Mouse (Mus musculus) heart, embryonic 11.5 days (tissue): ENCODE measurements around the gene Efnb1. TPM values are rescaled to one million over a fixed set of nuclear protein-coding genes. Genes with fewer than 3 reads are reported as not detected.
A peak's percentile ranks its signal among the peaks of the same experiment; 100 is the strongest.

Experiments used
- ATAC-seq: fragments of 200-750 bp; cut with Nextera tagmentation; replicated peaks from 2 replicates; pipeline ENCODE4 v1.8.0; 2017; ENCODE audit warnings: moderate library complexity; ENCODE audit not compliant: insufficient number of reproducible peaks, low FRiP score, low TSS enrichment
- H3K27ac ChIP-seq: fragments of 300-500 bp; sonication (generic); 2 replicates; pipeline ENCODE4 v1.5.1; 2014; ENCODE audit warnings: mild to moderate bottlenecking, low read depth, low read length
- H3K27me3 ChIP-seq: fragments of 300-500 bp; sonication (generic); 2 replicates; pipeline ENCODE4 v1.6.1; 2014; ENCODE audit warnings: mild to moderate bottlenecking, low read length, mixed read lengths; ENCODE audit not compliant: control insufficient read depth, insufficient read depth
- H3K36me3 ChIP-seq: fragments of 300-500 bp; sonication (generic); 2 replicates; pipeline ENCODE4 v1.6.1; 2014; ENCODE audit warnings: mild to moderate bottlenecking, low read length, moderate library complexity, mixed read lengths; ENCODE audit not compliant: control insufficient read depth, insufficient read depth
- H3K4me1 ChIP-seq: fragments of 300-500 bp; sonication (generic); 2 replicates; pipeline ENCODE4 v1.6.1; 2014; ENCODE audit warnings: low read length; ENCODE audit not compliant: control insufficient read depth, insufficient read depth
- H3K4me2 ChIP-seq: fragments of 300-500 bp; sonication (generic); 2 replicates; pipeline ENCODE4 v1.6.1; 2014; ENCODE audit warnings: mild to moderate bottlenecking, moderate library complexity
- H3K4me3 ChIP-seq: fragments of 300-500 bp; sonication (generic); 2 replicates; pipeline ENCODE4 v1.5.1; 2014; ENCODE audit warnings: low read depth, low read length
- H3K9ac ChIP-seq: fragments of 300-500 bp; sonication (generic); 2 replicates; pipeline ENCODE4 v1.6.1; 2014; ENCODE audit warnings: mild to moderate bottlenecking, low read depth, low read length, moderate library complexity
- H3K9me3 ChIP-seq: fragments of 300-500 bp; sonication (generic); replicated peaks from 2 replicates; pipeline ENCODE4 v1.6.1; 2016; ENCODE audit warnings: low read length; ENCODE audit not compliant: control insufficient read depth
- WGBS: fragments of 180-500 bp; shearing (Covaris S2); extraction: QIAGEN DNeasy Blood & Tissue Kit; methylation state at CpG from one replicate; pipeline ENCODE4 v1.1.7; 2014; ENCODE audit not compliant: insufficient replicate concordance; 5-methylcytosine and 5-hydroxymethylcytosine counted together
- polyA plus RNA-seq: library from polyadenylated mRNA; unstranded; fragments of >200 nt; fragmentation: Nextera tagmentation; extraction: Ambion mirVana; gene quantifications from 2 replicates; pipeline ENCODE4 v1.2.1, GENCODE M21; 2014

The Efnb1 gene
- polyA plus RNA-seq, 1 experiment from 2014 or later = 16.0 TPM

DNA sequence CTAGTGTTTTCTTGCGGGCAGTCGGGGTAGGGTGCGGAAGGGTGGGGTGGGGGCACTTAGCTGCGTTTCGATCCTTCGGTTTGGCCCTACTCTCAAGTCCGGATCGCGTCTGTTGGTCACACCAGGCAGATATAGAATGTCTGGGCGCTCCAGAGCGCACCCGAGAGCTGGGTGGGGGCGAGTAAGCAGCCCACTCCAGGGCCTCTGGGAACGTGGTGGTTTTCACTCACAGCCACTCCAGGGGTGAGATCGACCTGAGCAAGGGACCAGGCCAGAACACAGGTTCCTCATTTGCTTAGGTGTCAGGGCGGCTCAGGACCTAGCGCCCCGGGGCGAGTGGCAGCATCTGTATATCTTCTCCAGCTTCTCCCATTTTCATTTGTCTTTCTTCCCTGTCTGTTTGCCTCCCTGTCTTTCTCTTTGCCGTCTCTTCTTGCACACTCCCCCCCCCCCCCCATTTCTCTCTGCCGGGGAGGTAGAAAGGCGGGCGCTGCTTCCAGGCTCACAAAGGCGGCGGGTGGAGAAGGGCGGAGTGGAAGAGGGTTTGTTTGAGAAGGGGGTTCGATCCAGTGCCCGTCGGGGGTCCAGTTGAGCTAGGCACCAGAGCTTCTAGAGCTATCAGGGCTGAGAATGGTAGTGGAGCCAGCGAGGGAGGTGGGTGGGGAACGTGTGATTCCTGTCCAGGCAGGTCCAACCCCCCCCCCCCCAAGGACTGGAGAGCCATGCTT lies 1.4 kb downstream of the Efnb1 start:
- Histone ChIP-seq H3K9ac (peak overlapping the region; percentile 83), H3K4me1 (peaks cover 10% of the 10 kb centered on the region), H3K36me3 (no peaks in the 10 kb centered on the region), H3K27me3 (peaks cover 11% of the 10 kb centered on the region; the same call in 1 of the 2 replicates), H3K27ac (peak overlapping the region; percentile 62; the same call in 1 of the 2 replicates), H3K9me3 (no peaks in the 10 kb centered on the region), H3K4me2 (peak overlapping the region; percentile 68), H3K4me3 (peak overlapping the region; percentile 64)
- no peak for ATAC-seq
- 24% methylated on average over 28 of the region's 31 CpGs for WGBS

DNA sequence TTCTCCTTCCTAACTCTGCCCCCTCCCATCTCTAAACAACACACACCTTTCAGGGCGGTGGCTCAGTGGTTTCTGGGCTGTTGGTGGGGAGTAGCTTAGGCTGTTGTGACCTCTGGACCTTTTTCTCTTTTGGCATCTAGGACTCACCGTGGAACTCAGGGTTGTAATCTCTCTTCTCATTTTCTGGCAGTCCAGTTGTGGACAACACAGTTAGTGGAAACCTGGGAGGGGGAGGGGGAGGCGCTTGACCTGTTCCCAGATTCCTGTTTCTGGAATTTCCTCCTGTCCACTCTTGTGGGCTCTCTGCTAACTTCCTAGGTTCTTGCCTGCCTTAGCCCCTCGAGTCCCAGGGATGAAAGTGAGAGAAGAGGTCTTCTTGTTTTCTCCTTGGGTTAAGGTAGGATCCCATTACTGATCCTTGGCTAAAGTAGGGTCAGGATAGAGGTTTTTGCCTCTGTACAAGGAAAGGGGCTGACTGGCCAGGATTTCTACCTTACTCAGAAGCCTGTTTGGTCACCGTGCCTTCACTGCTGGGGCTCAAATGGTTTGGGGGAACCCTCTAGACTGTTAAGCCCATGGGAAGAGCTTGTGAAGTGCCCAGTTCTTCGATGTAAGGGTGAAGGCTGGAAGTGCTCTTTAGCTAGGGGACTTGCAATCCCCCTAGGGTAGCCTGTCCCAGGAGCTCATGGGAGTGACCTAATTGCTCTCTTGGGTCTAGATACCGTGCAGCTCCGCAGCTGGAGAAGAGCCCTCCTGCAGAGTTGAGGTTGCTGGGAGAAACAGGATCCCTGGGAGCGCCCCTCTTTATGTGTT lies 2.2 kb downstream of the Efnb1 start:
- Histone ChIP-seq H3K27ac (no peak overlapping the region), H3K36me3 (no peaks in the 10 kb centered on the region), H3K27me3 (peaks cover 10% of the 10 kb centered on the region), H3K4me3 (peak overlapping the region; percentile 64), H3K9me3 (no peaks in the 10 kb centered on the region), H3K9ac (peak overlapping the region; percentile 83), H3K4me2 (peak overlapping the region; percentile 68), H3K4me1 (peaks cover 10% of the 10 kb centered on the region)
- no peak for ATAC-seq
- 18% methylated on average over 9 of the region's 9 CpGs for WGBS

- Histone ChIP-seq H3K36me3 (no peaks in the 10 kb centered on the region), H3K4me3 (no peak overlapping the region), H3K27me3 (peaks cover 5% of the 10 kb centered on the region), H3K4me2 (no peak overlapping the region; the same call in 1 of the 2 replicates), H3K4me1 (peaks cover 10% of the 10 kb centered on the region), H3K27ac (no peak overlapping the region), H3K9ac (no peak overlapping the region), H3K9me3 (no peaks in the 10 kb centered on the region)
- no peak for ATAC-seq
- WGBS = 75% methylated on average over 8 of the region's 8 CpGs
Measured at GRCm38 (mm10) chrX:99141079-99141478, 5.1 kb downstream of the Efnb1 start.

GRCm38 (mm10) chrX:99141900-99142299 lies 6.0 kb downstream of the Efnb1 start:
- H3K27me3 ChIP-seq = peaks cover 5% of the 10 kb centered on the region
- no peak overlapping the region for H3K4me2 ChIP-seq
- no peaks in the 10 kb centered on the region for H3K36me3 ChIP-seq
- no peak for ATAC-seq
- H3K9ac ChIP-seq = no peak overlapping the region
- H3K4me1 ChIP-seq = peaks cover 10% of the 10 kb centered on the region
- no peak overlapping the region for H3K4me3 ChIP-seq
- no peaks in the 10 kb centered on the region for H3K9me3 ChIP-seq
- H3K27ac ChIP-seq = no peak overlapping the region

DNA sequence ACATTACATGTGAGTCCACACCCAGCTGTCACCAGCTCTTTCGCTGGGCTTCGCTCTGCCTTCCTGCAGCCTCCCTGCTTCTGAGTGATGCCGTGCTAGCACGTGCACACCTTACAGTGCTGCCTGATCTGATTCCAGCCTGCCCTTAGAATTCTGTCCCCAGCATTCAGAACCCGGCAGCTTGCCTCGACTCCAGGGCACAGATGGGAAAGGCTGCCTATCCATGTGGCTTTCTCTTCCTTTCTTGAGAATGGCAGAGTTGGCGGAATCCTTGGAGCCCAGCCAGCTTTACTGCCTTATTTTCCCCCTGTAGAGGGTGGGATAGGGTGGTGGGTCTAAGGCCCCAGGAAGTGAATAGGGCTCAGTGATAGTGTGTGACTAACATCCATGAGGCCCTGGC lies 9.6 kb downstream of the Efnb1 start:
- no peak overlapping the region for H3K27ac ChIP-seq
- no peak for ATAC-seq
- no peaks in the 10 kb centered on the region; the same call in 1 of the 2 replicates for H3K27me3 ChIP-seq
- no peak overlapping the region for H3K4me3 ChIP-seq
- H3K36me3 ChIP-seq = no peaks in the 10 kb centered on the region
- H3K9me3 ChIP-seq = no peaks in the 10 kb centered on the region
- WGBS = 85% methylated on average over 7 of the region's 7 CpGs
- peaks cover 3% of the 10 kb centered on the region; the same call in 1 of the 2 replicates for H3K4me1 ChIP-seq
- no peak overlapping the region for H3K9ac ChIP-seq
- H3K4me2 ChIP-seq = no peak overlapping the region

DNA sequence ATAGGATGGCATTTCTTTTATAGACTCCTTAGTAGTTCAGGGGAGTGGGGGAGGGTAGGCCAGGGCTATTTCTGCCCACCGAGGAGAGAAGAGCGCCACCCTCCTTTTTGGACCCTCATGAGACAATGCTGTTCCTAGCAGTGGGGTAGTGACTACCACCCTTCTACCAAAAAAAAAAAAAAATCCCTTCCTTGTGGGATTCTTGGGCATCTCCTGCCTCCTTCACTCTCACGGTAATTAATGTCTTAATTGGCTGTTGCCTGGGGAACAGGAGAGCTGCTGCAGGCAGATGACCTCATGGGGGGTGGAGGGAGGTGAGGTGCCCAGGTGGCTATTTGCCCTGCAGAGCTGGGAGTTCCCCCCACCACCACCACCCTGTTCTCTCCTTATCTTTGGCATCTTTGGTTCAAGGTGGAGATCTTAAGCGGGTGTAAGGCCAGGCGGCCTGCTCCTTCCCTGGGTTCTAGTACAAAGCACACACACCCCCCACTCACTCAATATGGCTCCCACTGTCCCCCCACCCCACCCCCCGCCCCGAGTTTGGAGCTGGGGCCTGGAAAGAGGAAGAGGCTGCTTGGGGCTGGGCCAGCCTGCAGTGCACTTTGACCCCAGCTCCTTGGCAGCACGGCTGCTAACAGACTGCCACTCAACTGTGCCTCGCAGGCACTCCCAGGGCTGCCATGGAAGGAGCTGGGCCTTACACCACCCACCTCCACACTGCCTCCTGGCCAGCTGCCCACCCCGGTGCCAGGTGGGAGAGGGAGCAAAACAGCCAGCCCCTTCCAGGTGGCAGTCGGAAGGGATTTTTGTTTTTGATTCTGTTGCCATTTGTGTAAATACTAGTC lies 12.4 kb downstream of the Efnb1 start:
- H3K27me3 ChIP-seq = peaks cover 5% of the 10 kb centered on the region; the same call in 1 of the 2 replicates
- no peaks in the 10 kb centered on the region for H3K9me3 ChIP-seq
- no peak overlapping the region for H3K4me2 ChIP-seq
- no peak overlapping the region for H3K4me3 ChIP-seq
- 73% methylated on average over 11 of the region's 11 CpGs for WGBS
- no peaks in the 10 kb centered on the region; the same call in 1 of the 2 replicates for H3K4me1 ChIP-seq
- no peak overlapping the region for H3K27ac ChIP-seq
- ATAC-seq = no peak
- H3K9ac ChIP-seq = no peak overlapping the region
- no peaks in the 10 kb centered on the region for H3K36me3 ChIP-seq

DNA sequence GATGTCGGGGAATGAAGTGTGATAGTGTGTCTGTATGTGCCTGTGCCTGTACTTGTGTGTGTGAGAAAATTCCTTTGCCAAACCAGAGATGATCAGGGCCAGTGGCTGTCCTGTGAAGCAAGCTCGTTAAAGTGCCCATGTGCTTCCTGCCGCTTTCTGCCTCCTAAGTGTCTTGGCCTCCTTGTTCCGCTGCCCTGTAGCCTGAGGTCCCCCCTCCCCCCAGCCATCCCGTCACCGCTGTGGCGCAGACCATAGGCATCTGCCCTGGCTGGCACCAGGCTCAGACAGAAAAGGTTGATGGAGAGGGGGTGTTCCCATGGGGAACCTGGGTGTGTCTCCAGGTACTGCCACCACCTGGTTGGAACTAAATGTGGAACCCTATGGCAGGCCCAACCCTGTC lies 13.1 kb downstream of the Efnb1 start:
- no peaks in the 10 kb centered on the region for H3K9me3 ChIP-seq
- 68% methylated on average over 7 of the region's 7 CpGs for WGBS
- H3K27me3 ChIP-seq = peaks cover 11% of the 10 kb centered on the region; the same call in 1 of the 2 replicates
- H3K9ac ChIP-seq = no peak overlapping the region
- no peak for ATAC-seq
- H3K4me1 ChIP-seq = no peaks in the 10 kb centered on the region; the same call in 1 of the 2 replicates
- H3K36me3 ChIP-seq = no peaks in the 10 kb centered on the region
- H3K4me3 ChIP-seq = no peak overlapping the region
- no peak overlapping the region for H3K4me2 ChIP-seq
- H3K27ac ChIP-seq = no peak overlapping the region

DNA sequence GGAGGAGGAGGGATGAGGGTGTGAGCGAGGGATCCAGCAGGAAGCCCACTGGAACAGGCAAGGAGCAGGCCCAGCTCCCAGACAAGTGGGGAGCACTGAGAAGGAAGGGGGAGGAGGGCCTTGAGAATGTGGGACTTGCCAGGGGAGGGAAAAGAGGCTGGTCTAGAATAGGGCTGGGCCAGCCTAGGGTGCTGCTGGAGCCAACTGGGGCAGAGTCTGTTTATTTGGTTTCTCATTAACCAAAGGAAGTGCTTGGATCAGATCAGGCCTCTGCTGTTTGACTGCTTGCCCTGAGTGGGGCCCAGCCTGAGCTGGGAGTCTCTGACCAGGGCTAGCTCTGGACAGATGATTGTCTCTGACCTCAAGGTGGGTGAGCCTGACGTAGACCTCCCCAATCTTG lies 14.0 kb downstream of the Efnb1 start:
- H3K4me3 ChIP-seq = no peak overlapping the region
- peaks cover 15% of the 10 kb centered on the region; the same call in 1 of the 2 replicates for H3K27me3 ChIP-seq
- no peak overlapping the region for H3K27ac ChIP-seq
- no peaks in the 10 kb centered on the region for H3K9me3 ChIP-seq
- no peaks in the 10 kb centered on the region for H3K36me3 ChIP-seq
- WGBS = 79% methylated on average over 2 of the region's 2 CpGs
- no peaks in the 10 kb centered on the region for H3K4me1 ChIP-seq
- no peak overlapping the region for H3K9ac ChIP-seq
- no peak for ATAC-seq
- H3K4me2 ChIP-seq = no peak overlapping the region
